Mouse (Mus musculus) left cerebral cortex, adult 8-10 months (tissue): ENCODE results near the gene Btbd9. TPM values are rescaled to one million over a fixed set of nuclear protein-coding genes. Genes with fewer than 3 reads are reported as not detected.
A peak's percentile ranks its signal among the peaks of the same experiment; 100 is the strongest.

ENCODE experiments used
- DNase-seq, 2 experiments: peaks; one replicate each; pipeline ENCODE4 v3.0.0; 2022; ENCODE audit warnings: low spot score in 2 of 2
- total RNA-seq, 4 experiments: library from RNA; stranded (reverse); gene quantifications; 2 replicates each; pipeline ENCODE4 v1.2.4; 2022

Btbd9 gene
- total RNA-seq, 4 experiments from 2014 or later: 85.1 to 103 (median 92.1) TPM

DNA sequence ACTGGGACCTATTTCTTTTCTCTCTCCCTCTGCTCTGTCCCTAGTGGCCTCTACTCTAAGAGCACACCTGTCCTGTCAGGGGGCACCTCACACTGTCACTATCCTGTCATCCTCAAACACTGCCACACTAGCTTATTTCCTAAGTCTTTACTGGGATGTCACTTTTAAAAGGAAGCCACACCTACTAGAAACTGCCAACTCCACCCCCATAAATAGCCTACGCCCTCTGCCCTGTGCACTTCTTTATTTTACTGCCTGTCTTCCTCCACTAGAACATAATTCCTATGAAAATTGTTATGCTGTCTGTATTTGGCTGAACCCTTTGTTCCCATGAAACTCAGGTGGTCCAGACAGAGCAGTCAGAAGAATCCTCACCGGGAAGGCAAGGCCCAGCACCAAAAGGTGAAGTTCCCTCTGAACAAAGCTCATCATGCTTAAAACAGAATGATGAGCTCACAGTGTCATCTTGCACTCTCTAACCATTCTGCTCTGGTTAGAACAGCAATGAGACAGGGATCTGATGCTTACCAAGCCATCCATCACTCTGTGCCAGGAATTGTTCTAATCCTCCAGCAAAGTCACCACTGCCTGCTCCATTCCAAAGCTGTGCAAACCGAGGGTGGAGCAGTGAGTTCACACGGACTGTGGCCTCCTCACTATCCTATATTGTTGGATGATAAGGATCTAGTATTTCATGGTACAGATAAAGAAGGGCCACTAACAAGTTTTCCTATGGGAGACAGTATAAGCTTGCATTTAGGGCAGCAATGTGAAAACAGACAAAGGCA is 91.0 kb downstream of the Btbd9 start:
- no peak for DNase-seq

DNA sequence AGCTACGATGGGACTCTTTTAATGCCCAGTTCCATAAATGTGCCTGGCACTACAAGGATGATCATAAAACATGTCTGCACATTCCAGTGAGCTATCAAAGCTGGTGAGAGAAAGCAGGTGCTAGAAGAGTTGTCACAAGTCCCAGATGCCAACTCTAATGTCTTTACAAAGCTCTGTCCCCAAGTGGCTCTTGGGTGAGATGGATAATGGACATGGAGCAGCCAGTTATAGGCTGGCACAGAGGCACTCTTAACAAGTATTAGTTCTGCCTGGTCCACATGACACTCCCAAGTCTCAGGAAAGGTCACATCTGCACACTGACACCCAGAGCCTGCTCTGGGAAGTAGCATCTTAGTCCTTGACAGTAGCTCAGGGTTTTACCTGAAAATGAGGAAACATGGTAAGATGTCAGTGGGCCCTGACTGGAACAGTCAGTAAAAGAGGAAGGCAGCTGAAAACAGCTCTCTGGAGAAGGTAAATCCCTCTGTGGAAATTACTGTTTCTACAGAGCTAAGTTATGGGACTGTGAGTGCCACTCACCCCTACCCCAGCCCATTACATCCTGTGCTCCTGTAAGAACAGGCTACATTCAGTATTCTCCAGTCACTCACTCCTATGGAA is 91.7 kb downstream of the Btbd9 start:
- no peak for DNase-seq

DNA sequence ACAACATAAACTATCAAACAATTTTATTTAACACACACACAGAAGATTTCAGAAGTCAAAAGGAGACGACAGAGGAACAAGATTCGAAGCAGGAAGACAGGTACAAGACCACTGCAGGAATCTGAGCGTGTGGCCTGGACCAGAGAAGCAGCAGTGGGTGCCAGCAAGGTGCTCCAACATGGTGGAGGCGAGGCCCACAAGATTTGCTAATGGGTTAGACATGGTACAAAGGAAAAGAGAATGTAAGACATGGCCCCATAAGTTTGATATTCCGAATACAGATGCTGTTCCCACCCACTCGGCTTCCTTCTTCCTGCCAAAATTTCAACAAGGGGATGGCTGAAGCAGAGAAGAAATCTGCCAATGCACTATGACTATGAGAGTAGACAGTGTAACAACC is 94.5 kb downstream of the Btbd9 start:
- DNase-seq: no peak

DNA sequence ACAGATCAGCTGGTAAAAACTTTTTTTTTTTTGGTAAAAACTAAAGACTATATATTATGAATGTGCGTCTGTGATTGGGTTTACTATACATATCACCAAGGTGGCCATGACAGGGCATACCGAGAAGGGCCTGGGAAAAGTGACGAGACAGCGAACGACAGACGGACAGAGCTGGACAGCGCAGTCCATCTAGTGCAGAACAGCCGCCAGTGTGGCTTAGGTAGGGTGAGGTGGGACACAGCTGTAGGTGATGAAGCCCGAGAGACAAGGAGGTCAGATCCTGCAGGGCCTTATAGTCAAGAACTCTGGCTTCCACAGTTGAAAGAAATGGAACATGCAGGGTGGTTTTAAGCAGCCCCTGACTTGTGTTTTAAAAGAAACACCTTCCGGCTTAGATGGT is 94.9 kb downstream of the Btbd9 start:
- DNase-seq: no peak

DNA sequence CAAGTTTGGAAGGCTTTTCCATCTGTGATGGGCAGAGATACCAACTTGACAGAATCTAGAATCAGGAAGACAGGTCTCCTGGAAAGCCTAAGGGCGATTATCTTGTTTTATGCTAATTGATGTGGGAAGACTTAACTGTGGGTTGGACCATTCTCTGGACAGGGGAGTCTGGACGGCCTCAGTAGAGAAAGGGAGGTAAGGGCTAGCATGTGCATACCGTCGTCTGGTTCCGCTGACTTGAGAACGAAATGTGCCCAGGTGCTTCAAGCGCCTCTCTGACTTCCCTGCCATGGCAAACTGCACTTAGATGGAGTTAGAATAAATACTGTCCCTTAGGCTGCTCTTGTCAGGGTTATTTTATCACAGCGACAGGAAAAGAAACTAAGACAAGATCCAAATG is 95.9 kb downstream of the Btbd9 start:
- no peak for DNase-seq

DNA sequence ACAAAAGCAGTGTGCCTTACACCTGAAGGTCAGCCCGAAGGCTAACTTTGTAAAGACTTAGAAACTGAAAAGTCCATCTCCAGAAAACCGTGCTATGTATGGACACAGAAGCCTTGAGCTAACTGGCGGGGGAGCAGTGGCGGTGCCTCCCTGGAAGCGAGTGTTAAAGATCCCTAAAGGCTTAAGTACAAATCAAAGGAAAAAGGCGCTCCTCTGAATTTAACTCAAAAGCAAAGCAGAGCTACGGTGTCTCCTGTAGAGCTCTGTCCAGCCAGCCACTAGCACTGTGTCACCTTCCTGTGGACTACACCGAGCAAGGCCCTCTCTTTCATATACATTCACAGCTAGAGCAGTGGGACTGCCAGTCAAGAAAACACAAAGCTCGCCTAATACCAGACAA is 98.1 kb downstream of the Btbd9 start:
- no peak for DNase-seq

DNA sequence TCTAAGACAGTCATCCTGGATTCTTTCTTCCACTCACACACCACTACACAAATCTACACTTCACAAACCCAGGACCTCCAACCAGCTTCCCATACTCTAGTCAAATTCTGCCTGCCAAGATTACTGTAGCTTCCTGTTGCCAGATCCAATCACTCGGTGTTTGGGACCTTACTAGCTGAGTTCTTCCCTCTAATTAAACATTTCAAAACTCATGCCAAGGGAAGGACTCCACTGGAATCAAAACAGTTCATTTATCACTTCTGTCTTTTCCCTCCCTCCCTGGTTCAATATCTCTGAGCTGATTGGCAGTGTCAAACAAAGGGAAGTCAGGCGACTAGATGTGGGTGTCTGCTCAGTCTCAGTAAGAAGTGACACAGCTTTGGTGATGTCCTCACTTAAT is 101.7 kb downstream of the Btbd9 start:
- no peak for DNase-seq

DNA sequence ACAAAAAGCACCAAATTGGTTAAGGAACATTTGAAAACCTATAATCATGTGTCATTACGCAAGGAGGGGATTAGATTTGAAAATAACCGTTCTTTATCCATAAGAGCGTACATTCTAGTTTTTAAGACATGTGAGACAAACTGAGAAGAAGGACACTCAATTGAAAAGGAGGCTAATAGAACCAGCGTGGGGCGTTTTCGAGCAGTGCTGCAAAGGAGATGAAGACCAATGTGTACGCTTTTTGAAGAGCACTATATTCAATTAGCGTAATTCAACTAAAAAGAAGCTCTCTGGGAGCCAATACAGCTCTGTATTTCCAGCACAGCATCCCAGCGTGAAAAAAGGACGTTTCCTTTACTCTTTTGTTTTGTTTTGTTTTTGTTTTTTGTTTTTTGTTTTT is 103.5 kb downstream of the Btbd9 start:
- no peak for DNase-seq

DNA sequence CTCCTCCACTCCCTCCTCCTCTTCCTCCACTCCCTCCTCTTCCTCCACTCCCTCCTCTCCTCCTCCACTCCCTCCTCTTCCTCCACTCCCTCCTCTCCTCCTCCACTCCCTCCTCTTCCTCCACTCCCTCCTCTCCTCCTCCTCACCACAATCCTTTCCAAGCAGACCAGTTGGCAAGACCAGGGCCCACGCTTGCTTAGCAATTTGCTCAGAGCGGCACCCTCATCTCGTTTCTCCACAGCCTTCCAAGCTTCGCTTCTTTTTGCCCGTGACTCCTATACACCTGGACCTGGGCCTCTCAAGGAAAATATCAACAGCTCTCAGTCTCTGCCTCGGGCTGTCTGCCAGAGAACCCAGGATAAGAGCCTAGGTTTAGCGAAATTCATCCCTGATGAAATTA is 104.8 kb downstream of the Btbd9 start:
- DNase-seq: peak in 1 of 2 experiments; percentile 59

DNA sequence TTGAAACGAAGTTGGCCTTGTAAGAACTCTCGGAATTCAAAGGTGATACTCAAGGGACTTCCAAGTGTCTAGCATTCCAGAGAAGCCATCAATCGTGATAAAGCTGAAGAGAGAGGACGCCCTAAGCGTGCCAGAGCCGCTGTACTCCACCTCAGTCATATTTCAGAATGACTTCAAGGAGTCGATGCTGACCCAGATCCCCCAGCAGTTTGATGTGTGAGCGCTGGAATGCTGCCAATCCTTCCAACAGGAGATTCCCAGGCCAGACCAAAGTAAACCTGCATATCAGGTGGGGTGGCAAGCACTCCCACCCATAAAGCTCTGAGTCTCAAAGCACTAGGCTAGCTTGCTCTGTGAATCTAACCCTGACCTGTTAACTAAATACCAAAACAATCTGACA is 105.5 kb downstream of the Btbd9 start:
- no peak for DNase-seq

DNA sequence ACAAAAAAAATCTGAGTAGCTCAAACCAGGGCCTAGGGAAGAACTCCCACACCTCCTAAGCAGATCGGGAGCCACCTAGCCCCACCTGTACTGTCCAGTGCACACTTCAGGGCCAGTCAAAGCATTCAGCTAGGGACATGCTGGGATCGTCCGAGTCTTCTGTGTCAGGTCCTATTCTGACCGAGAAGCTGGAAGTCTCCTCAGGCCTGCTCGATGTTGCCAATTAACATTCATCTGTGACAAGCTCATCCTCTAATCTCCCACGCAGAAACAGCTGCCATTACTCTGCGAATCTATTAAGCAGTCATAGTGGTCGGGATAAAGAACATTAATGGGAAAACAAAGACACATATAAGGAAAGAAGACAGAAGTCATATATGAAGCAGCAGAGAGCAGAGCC is 106.0 kb downstream of the Btbd9 start:
- no peak for DNase-seq

DNA sequence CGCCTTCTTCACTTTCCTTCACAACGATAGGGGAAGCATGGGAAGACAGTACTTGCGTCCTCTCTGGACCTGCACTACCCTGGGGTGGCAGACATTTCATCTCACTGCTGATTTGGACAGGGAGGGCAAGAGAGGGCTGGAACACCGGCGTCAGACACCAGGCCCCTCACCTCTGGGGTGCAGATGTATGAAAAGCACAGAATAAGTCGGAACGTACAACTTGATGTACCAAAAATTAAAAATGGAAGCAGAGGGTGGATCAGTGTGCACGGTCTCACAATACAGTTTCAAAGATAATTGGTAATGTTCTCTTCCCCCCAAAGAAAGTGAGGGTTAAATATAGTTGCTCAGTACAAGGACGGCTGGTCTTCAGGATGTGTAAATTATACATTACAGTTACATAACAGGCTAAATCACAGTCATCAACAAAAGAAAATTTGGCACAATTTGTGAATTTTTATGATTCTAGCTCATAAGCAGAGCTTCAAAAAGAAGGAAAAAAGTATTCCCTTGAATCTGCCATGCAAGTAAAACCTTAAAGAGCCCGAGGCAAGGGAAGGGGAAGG is 106.7 kb downstream of the Btbd9 start:
- no peak for DNase-seq

DNA sequence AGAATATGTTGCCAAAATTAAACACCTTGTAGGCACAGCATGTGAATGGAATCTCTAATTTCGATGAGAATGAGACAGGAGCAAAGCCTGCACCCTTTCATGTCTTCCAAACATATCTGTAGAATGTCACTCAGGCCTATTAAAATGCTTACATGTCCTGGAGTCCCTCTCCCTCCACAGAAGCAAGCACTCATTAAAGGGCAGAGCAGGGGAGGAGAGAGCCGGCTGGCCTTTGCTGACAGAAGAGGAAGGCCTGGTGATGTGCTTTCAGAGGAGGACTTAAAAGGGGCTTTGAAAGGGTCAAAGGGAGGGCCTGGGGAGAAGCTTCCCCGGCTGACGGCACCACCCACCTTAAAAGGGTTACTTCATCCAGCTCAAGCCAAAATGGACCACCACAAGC is 107.9 kb downstream of the Btbd9 start:
- no peak for DNase-seq

DNA sequence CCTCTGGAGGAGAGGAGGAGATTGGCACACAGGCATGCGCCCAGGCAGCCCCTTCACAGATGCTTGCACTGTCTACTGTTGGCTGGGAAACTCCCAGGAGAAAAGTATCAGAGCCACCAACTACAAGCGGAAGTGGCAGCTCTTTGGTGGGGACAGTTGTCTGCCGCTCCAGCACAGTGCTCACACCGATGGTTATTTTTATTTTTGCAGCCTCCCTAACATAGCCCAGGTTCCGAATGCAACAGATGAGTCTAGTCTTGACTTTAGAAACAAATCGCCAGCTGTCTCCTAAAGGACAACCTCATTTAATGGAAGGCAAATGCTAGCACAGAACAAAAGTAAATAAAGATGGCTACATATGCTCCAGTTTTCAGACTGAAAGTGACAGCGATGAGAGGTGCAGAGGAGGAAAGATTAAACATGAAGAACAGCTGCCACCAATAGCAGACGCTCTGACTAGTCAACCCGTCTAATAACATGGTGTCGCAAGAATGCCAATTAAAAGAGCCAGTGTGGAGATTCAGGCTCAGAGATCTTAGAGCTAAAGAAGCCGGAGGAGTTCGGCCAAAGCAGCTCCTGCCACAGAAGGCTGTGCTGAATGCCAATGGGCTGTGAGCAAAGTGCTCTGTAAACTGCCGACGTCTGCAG is 108.6 kb downstream of the Btbd9 start:
- peak; percentile 53 to 74 for DNase-seq

DNA sequence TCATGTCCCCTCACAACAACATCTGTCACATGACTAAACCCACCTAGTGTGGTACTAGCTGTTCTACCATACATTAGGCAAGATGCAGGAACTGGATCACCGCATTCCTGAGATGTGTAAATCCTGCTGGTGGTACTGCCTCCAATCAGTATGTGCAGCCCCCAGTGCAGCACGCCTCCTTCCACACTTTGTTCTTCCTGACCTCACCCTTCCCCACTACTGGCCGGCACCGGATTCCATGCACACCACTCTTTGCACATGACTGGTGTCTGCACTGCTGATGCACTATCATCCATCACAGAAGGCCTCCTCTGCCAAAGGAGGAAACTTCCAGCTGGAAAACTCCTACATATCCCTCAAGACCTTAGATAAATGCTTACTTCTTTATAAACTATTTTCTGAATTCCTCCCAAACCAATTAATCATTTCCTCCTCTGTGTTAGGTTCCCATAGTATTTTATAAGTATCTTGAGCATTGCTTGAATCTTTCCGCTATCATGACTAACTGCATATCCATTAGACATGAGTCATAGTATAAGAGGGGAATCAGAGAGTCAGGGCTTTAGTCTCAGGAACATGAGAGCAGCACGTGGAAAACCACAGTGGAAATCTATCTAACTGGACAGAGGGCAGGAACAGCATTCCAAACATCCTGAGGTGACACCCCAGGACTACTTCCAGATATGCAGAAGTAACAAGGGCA is 111.1 kb downstream of the Btbd9 start:
- no peak for DNase-seq

DNA sequence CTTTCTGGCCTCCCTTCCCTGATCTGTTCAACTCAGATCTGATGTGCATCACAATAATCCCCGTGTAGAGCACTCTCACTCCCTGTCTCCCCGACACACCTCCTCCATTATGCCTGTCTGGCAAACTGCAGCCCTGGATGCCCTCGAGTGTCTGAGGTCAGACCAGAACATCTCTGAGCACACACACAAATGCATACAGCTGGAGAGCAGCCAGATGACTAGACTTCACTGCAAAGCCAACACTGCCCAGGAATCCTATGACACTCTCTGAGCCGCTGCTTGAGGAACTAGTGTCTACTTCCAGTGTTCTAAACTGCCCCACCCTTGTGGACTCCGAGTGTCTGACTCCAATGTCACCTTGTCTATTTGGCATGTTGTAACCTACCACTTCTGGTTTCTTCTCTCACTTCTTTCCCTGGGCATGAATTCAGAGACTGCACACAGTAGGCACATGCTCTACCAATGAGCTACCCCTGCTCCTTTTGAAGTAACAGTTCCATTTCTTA is 112.0 kb downstream of the Btbd9 start:
- no peak for DNase-seq

DNA sequence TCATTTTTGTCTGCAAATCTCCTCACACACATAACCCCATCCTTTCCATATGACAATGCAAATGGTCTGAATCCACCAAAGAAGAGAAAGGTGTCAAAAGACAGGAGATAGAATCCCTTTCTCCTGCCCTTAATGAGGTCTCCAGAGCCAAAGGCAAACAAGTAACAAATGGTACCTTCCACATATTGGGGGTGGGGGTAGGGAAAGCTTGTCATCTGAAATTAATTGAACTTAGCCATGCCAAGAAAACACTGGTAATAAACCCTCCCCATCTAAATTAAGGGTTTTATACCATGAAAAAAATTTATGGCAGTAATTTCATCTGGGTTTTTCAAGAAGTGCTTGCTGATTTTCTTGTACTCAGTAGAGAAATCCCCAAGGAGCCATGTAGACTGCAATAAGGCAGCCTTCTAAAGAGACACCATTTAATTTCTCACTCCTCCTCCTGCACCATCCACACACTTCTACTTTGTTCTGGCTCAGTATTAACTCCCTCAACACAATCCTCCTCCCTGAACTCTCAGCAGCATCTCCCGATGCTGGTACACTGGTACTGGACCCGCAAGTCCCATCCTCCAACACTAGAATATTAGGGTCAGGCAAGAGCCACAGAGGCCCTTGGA is 115.5 kb downstream of the Btbd9 start:
- DNase-seq: no peak

DNA sequence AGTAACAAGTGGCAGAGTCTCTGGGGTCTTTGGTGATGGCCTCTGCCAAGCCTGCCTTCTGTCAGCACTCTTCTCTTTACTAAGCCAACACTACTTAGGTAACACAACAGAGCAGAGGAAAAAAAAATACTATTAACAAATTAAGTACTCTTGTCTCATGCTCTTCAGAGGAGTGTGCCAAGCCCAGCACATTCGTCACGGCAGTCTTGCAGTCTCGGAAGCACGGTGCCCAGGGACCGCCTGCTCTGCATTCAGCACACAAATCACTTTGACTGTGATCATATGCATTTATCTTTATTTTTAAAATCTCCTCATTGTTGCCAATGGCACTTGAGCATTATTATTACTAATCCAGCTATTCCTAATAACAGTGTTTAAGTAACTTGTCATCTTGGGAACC is 116.6 kb downstream of the Btbd9 start:
- DNase-seq: no peak

DNA sequence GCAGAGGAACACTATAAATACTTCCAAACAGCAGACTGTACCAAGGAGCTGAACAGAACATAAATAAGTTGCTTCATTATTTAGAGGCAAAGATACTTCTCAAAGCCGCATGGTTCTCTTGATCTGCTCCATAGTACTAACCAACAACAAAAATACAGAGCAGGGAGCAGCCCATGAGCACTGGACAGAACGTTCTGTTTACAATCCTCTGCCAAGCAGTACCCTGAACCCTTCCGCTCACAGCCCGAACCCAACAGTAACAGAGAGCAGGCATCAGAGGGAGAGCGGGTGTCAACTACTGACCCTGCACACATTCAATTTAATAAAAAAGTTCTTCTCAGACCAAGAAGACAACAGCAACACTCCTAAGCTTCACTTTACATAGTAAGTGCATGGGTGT is 117.4 kb downstream of the Btbd9 start:
- no peak for DNase-seq

DNA sequence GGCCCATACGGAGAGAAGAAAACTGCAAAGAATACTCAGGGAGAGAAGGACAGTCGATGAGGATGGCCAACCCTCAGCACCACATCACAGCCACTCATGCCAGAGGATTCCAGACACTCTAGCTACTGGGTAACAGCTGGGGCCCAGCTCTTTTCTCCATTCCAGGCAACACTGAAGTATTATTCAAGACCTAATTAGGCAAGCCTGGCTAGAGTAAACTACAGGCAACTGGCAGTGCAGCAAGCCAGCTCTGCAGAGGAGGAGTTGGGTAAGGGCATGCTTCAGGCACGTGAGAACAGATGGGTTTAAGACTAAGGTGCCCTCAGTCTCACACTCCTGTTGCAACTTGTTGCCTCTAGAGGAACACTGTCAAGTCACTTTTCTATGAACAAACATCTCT is 118.0 kb downstream of the Btbd9 start:
- peak in 1 of 2 experiments; percentile 48 for DNase-seq

DNA sequence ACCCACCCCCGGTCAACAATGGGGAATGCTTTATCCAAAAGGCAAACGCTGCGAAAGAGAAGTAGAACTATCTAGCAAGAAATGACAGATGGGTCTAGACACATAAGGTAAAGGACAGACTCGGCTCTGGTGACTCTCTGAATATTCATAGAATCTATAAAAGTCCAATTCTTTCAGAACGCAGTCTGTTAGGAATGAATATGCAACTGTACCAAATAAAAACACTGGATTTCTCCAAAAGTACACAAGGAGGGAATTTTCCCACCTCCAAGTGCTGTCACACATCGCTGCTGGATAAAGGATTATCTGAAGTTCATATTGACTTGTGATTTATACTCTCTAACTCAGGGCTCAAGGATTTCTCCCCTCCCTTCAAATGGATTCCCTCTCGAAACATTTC is 118.8 kb downstream of the Btbd9 start:
- no peak for DNase-seq
